Mouse (Mus musculus): ENCODE data around the gene Tmem108. TPM values are rescaled to one million over a fixed set of nuclear protein-coding genes. Genes with fewer than 3 reads are reported as not detected.

The Tmem108 gene
- total and polyA plus RNA-seq, 3 experiments = 4.6 to 9.1 (median 4.7) TPM

DNA sequence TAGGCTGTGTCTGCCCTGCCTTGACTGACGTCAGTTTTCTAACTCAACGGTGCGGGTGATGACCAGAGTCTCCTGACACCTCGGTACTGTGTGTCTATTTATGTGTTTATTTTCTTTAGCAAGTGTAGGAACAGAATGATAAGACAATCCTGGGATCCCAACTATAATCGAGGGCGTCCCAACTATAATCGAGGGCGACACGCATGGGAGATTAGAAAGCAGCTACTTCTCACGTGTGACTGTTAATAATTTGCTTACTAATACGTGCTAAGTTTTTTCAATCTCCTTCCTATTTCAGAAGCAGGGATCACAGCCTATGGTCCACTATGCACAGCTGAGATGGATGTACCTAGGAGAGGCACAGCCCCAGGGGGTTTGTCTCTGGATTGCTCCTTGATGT, 266.2 kb downstream of the Tmem108 start:
- TF ChIP-seq CTCF (IDR thresholded peaks at IDR 0.05) (no peak), EP300 (IDR thresholded peaks at IDR 0.05; ENCODE audit: insufficient read depth, low read depth, low read length) (no peak), POLR2A (IDR thresholded peaks at IDR 0.05; ENCODE audit: insufficient read depth, low read depth, low read length) (no peak)
- Histone ChIP-seq H3K79me2 (replicated peaks; ENCODE audit: control insufficient read depth, insufficient read depth, low read length) (no peaks in the 10 kb centered on the region), H3K9ac (ENCODE audit: low read depth, low read length) (no peak overlapping the region), H3K36me3 (ENCODE audit: control insufficient read depth, insufficient read depth, low read length) (no peaks in the 10 kb centered on the region), H3K27ac (no peak overlapping the region), H3K4me1 (ENCODE audit: control insufficient read depth, insufficient read depth, low read length) (peaks cover 2% of the 10 kb centered on the region), H3K27me3 (ENCODE audit: control insufficient read depth, insufficient read depth, low read length) (no peaks in the 10 kb centered on the region), H3K4me3 (no peak overlapping the region)
- WGBS = 69% methylated on average over 11 of the region's 11 CpGs
- no peak for DNase-seq
- intact Hi-C loops (cut with DNase I) = loop anchor here (2.0 kb wide), 1 partner anchor 129 kb away; no protein-coding TSS in a partner anchor

DNA sequence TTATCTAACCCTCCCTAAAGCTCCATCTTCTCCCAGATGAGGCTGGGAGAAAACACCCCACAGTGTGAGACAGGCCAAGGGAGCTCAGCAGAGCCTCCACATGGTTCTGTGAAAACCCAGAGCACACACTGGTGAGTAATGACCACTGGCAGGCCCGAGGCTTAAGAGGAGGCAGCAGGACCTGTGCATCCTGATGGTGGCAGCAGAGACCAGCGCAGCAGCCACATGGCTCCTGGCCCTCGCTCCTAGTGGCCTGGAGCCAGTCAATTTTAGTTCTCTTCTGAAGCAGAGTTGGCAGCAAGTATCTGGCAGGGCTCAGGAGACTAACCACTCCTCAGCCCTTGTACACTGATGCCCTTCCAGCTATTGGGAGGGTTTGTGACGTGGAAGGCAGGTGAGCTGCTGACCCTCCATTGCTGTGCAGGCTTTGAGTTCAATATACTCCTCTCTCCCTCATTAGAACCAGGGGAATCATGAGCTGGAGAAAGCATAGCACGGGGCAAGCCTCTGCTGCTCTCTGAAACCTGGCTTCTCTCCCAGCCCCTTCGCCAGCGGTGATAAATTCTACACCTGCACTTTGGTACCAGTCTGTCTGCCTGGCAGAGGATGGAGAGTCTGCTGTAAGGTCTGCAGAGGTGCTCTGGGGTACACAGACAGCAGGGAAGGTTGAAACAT, 267.2 kb downstream of the Tmem108 start:
- no peak overlapping the region for H3K4me3 ChIP-seq
- H3K4me1 ChIP-seq (ENCODE audit: control insufficient read depth, insufficient read depth, low read length) = peaks cover 2% of the 10 kb centered on the region
- intact Hi-C loops (cut with DNase I) = loop anchor here (1.0 to 2.0 kb wide), 2 partner anchors 130 to 266 kb away; no protein-coding TSS in a partner anchor
- H3K36me3 ChIP-seq (ENCODE audit: control insufficient read depth, insufficient read depth, low read length) = no peaks in the 10 kb centered on the region
- TF ChIP-seq EP300 (IDR thresholded peaks at IDR 0.05; ENCODE audit: insufficient read depth, low read depth, low read length) = peak; percentile 89; the same call in 1 of the 2 replicates
- TF ChIP-seq CTCF (IDR thresholded peaks at IDR 0.05) = peak; percentile 92
- no peak for TF ChIP-seq POLR2A (IDR thresholded peaks at IDR 0.05; ENCODE audit: insufficient read depth, low read depth, low read length)
- H3K27me3 ChIP-seq (ENCODE audit: control insufficient read depth, insufficient read depth, low read length) = no peaks in the 10 kb centered on the region
- peak; percentile 78 to 83 for DNase-seq
- peak overlapping the region; percentile 20; the same call in 1 of the 2 replicates for H3K27ac ChIP-seq
- WGBS = 26% methylated on average over 7 of the region's 7 CpGs
- no peak overlapping the region for H3K9ac ChIP-seq (ENCODE audit: low read depth, low read length)
- H3K79me2 ChIP-seq (replicated peaks; ENCODE audit: control insufficient read depth, insufficient read depth, low read length) = no peaks in the 10 kb centered on the region

DNA sequence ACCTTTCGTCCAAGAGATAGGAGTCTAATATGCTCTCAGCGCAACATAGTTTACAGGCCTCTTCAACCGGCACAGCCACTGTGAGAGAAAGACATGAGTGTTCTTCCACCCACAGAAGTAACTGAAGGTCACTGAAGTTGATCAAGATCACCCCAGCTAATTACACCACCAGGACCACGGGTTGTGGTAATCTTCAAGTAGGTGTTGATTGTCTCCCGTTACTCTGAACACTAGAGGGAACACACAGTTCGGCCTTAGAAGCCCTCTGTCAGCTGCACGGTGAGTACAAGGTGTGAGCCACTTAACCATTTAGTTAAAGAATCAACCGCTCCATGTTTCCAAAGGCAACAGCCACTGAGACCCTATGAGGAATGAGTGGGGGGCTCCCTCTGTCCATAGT, 269.7 kb downstream of the Tmem108 start:
- TF ChIP-seq EP300 (IDR thresholded peaks at IDR 0.05; ENCODE audit: insufficient read depth, low read depth, low read length) = no peak
- TF ChIP-seq POLR2A (IDR thresholded peaks at IDR 0.05; ENCODE audit: insufficient read depth, low read depth, low read length) = no peak
- DNase-seq = no peak
- 62% methylated on average over 8 of the region's 8 CpGs for WGBS
- H3K9ac ChIP-seq (ENCODE audit: low read depth, low read length) = no peak overlapping the region
- intact Hi-C loops (cut with DNase I) = no loop called here
- no peaks in the 10 kb centered on the region for H3K27me3 ChIP-seq (ENCODE audit: control insufficient read depth, insufficient read depth, low read length)
- H3K36me3 ChIP-seq (ENCODE audit: control insufficient read depth, insufficient read depth, low read length) = no peaks in the 10 kb centered on the region
- H3K4me3 ChIP-seq = no peak overlapping the region
- H3K79me2 ChIP-seq (replicated peaks; ENCODE audit: control insufficient read depth, insufficient read depth, low read length) = no peaks in the 10 kb centered on the region
- H3K27ac ChIP-seq = no peak overlapping the region
- H3K4me1 ChIP-seq (ENCODE audit: control insufficient read depth, insufficient read depth, low read length) = peaks cover 4% of the 10 kb centered on the region

DNA sequence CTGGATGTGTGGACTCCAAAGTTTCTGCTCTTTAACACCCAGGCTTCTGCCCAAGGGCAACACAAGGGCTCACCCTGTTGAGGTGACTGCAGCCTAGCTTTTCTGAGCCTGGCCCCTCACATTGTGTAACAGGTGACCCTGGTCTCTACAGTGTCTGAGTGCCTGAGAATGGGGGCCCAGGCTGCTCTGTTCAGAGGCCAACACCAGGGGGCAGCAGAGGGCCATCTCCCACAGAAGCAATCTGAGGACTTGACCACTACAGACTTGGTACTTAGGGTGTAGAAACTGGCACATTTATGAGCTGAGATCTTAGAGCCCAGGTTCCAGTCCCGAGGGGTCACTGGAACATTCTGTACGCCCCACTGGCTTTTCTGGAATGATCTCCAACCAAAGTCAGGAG, 271.2 kb downstream of the Tmem108 start:
- Histone ChIP-seq H3K4me3 (no peak overlapping the region), H3K79me2 (replicated peaks; ENCODE audit: control insufficient read depth, insufficient read depth, low read length) (no peaks in the 10 kb centered on the region), H3K9ac (ENCODE audit: low read depth, low read length) (no peak overlapping the region), H3K27me3 (ENCODE audit: control insufficient read depth, insufficient read depth, low read length) (no peaks in the 10 kb centered on the region), H3K27ac (no peak overlapping the region), H3K4me1 (ENCODE audit: control insufficient read depth, insufficient read depth, low read length) (peaks cover 4% of the 10 kb centered on the region), H3K36me3 (ENCODE audit: control insufficient read depth, insufficient read depth, low read length) (no peaks in the 10 kb centered on the region)
- TF ChIP-seq CTCF (IDR thresholded peaks at IDR 0.05) (peak; percentile 99; the same call in 1 of the 2 replicates), POLR2A (IDR thresholded peaks at IDR 0.05; ENCODE audit: insufficient read depth, low read depth, low read length) (no peak), EP300 (IDR thresholded peaks at IDR 0.05; ENCODE audit: insufficient read depth, low read depth, low read length) (peak; percentile 49; the same call in 1 of the 2 replicates)
- intact Hi-C loops (cut with DNase I) = loop anchor here (1.0 kb wide), 2 partner anchors 269 to 506 kb away; no protein-coding TSS in a partner anchor
- peak; percentile 74 to 85 for DNase-seq
- 21% methylated on average over 2 of the region's 2 CpGs for WGBS

DNA sequence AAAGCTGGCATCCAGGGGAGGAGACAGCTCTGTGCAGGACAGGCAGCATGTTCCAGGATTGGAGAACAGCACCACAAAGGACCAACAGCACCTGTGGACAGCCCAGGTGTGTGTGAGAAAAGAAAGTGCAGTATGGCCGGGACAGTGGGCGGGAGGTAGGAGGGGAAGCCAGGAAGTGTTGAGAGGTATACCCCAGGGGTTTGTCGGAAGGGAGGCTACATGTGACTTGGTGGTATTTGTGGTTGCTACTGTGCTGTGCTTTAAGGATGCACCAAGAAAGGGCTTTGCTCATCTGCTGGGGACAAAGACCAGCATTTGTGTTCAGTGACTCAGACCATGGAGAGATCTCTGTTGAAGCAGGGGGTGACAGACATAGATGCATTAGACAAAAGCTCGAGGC, 271.8 kb downstream of the Tmem108 start:
- no peaks in the 10 kb centered on the region for H3K79me2 ChIP-seq (replicated peaks; ENCODE audit: control insufficient read depth, insufficient read depth, low read length)
- DNase-seq = no peak
- TF ChIP-seq EP300 (IDR thresholded peaks at IDR 0.05; ENCODE audit: insufficient read depth, low read depth, low read length) (no peak), POLR2A (IDR thresholded peaks at IDR 0.05; ENCODE audit: insufficient read depth, low read depth, low read length) (no peak), CTCF (IDR thresholded peaks at IDR 0.05) (no peak)
- 68% methylated on average over 4 of the region's 4 CpGs for WGBS
- intact Hi-C loops (cut with DNase I) = loop anchor here (1.0 to 10.0 kb wide), 3 partner anchors 269 to 585 kb away; no protein-coding TSS in a partner anchor
- no peaks in the 10 kb centered on the region for H3K36me3 ChIP-seq (ENCODE audit: control insufficient read depth, insufficient read depth, low read length)
- H3K4me3 ChIP-seq = no peak overlapping the region
- peaks cover 6% of the 10 kb centered on the region for H3K4me1 ChIP-seq (ENCODE audit: control insufficient read depth, insufficient read depth, low read length)
- H3K9ac ChIP-seq (ENCODE audit: low read depth, low read length) = no peak overlapping the region
- no peak overlapping the region for H3K27ac ChIP-seq
- H3K27me3 ChIP-seq (ENCODE audit: control insufficient read depth, insufficient read depth, low read length) = no peaks in the 10 kb centered on the region

DNA sequence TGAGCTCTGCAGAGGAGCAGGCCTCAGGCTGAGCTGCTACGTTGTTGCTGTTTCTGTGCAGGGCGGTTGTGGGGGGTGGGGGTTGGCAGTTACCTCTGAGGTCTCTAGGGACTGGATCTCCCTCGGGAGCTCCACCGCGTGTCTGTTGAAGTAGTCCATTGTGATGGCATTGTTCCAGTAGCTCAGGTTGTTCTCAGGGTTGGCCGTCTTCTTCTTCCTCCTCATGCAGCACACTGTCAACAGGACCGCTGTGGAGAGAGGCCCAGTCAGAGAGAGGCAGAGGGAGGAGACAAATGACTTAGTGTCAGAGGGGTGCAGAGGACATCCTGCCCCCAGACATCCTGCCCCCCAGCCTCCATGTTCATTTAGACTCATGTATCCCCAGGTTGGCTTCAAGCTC, 272.5 kb downstream of the Tmem108 start:
- Histone ChIP-seq H3K27me3 (ENCODE audit: control insufficient read depth, insufficient read depth, low read length) (no peaks in the 10 kb centered on the region), H3K4me3 (no peak overlapping the region), H3K79me2 (replicated peaks; ENCODE audit: control insufficient read depth, insufficient read depth, low read length) (no peaks in the 10 kb centered on the region), H3K27ac (no peak overlapping the region), H3K4me1 (ENCODE audit: control insufficient read depth, insufficient read depth, low read length) (peaks cover 4% of the 10 kb centered on the region; the same call in 1 of the 2 replicates), H3K36me3 (ENCODE audit: control insufficient read depth, insufficient read depth, low read length) (no peaks in the 10 kb centered on the region), H3K9ac (ENCODE audit: low read depth, low read length) (no peak overlapping the region)
- WGBS = 38% methylated on average over 7 of the region's 7 CpGs
- peak in 1 of 2 experiments; percentile 35 for DNase-seq
- no peak for TF ChIP-seq EP300 (IDR thresholded peaks at IDR 0.05; ENCODE audit: insufficient read depth, low read depth, low read length)
- TF ChIP-seq CTCF (IDR thresholded peaks at IDR 0.05) = no peak
- TF ChIP-seq POLR2A (IDR thresholded peaks at IDR 0.05; ENCODE audit: insufficient read depth, low read depth, low read length) = no peak
- intact Hi-C loops (cut with DNase I) = loop anchor here (10.0 kb wide), 1 partner anchor 586 kb away; no protein-coding TSS in a partner anchor
